In the genomic region with DNA sequence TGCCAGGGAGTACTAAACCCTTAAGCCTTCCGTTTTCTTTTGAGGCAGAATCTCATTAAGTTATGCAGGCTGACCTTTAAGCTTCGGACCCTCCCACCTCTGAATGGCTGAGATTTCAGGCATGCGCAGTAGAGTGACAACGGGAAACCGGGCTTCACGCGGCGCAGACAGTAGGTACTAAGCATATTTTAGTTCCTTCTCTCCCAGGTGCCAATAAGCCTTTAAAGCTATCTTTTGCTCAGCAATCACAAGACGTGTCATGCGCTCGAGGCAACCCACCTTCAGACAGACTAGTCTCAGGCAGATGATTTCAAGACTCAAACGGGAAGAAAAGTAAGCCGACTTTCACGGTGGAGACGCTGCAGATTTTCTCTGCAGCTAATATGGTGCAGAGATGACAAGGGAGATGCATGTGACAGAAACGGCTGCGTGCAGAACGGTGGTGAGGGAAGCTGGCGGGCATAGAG, we compare ENCODE assay signal across 7 mouse cellular contexts. TPM values are rescaled to one million over a fixed set of nuclear protein-coding genes. Genes with fewer than 3 reads are reported as not detected.
DNase-seq lines count a peak whose midpoint lies in the region; ATAC-seq and TF ChIP-seq lines count a peak whose summit lies in the region.

No protein-coding gene starts in this region.

- under 1% methylated on average over 19 of the region's 19 CpGs for WGBS in cerebellum, adult 2 months
- under 1% methylated on average over 19 of the region's 19 CpGs for WGBS in midbrain, embryonic 12.5 days
- whole genome bisulfite sequencing in stomach, embryonic 16.5 days, result under 1% methylated on average over 19 of the region's 19 CpGs

- 0 out of 2 replicates have a peak overlapping the region, but pooled peaks have one; percentile 19 for H3K27ac ChIP-seq in cerebellum, adult 2 months (ENCODE audit: insufficient read depth, low read length)
- peak overlapping the region; percentile 61; the same call in 1 of the 2 replicates for H3K27ac ChIP-seq in midbrain, embryonic 12.5 days (replicated peaks)
- H3K27ac ChIP-seq in stomach, embryonic 16.5 days (ENCODE audit: low read length), result no peak overlapping the region

- DNase-seq in adrenal gland, adult (ENCODE audit: inconsistent age in 2 of 2, low spot score in 1 of 2), result peak; percentile 82 to 94
- DNase-seq in cerebellum, adult 2 months, result peak; percentile 57 to 62
- peak; percentile 76 for DNase-seq in kidney, adult 11 months
- peak; percentile 69 to 79 for DNase-seq in left cerebral cortex, postnatal 25 days (ENCODE audit: low spot score in 2 of 2)

- intact Hi-C loops in left cerebral cortex, postnatal 25 days (cut with DNase I), result no loop called here

- peak; percentile 27; the same call in 1 of the 2 replicates for TF ChIP-seq POLR2A in cerebellum, adult 2 months (IDR thresholded peaks at IDR 0.05; ENCODE audit: borderline replicate concordance, insufficient read depth, low read length)

- H3K27me3 ChIP-seq in cerebellum, adult 2 months (ENCODE audit: control insufficient read depth, insufficient read depth, low read length), result no peaks in the 10 kb centered on the region
- H3K27me3 ChIP-seq in midbrain, embryonic 12.5 days, result no peaks in the 10 kb centered on the region
- no peaks in the 10 kb centered on the region for H3K27me3 ChIP-seq in stomach, embryonic 16.5 days (ENCODE audit: control insufficient read depth, insufficient read depth, low read length)

- no peaks in the 10 kb centered on the region for H3K36me3 ChIP-seq in midbrain, embryonic 12.5 days
- no peaks in the 10 kb centered on the region for H3K36me3 ChIP-seq in stomach, embryonic 16.5 days (ENCODE audit: control insufficient read depth, insufficient read depth, low read length)

- no peaks in the 10 kb centered on the region for H3K9me3 ChIP-seq in midbrain, embryonic 12.5 days
- H3K9me3 ChIP-seq in stomach, embryonic 16.5 days (replicated peaks; ENCODE audit: control insufficient read depth, low read length), result no peaks in the 10 kb centered on the region

- no peaks in the 10 kb centered on the region for H3K4me1 ChIP-seq in cerebellum, adult 2 months (ENCODE audit: control insufficient read depth, insufficient read depth, low read length)
- H3K4me1 ChIP-seq in midbrain, embryonic 12.5 days, result peaks cover 8% of the 10 kb centered on the region
- H3K4me1 ChIP-seq in stomach, embryonic 16.5 days (ENCODE audit: control insufficient read depth, insufficient read depth, low read length), result peaks cover 7% of the 10 kb centered on the region; the same call in 1 of the 2 replicates

- peak overlapping the region; percentile 96 for H3K4me3 ChIP-seq in cerebellum, adult 2 months (replicated peaks; ENCODE audit: insufficient read depth, low read depth, low read length)
- peak overlapping the region; percentile 48 for H3K4me3 ChIP-seq in midbrain, embryonic 12.5 days
- peak overlapping the region; percentile 59 for H3K4me3 ChIP-seq in stomach, embryonic 16.5 days (replicated peaks; ENCODE audit: low read length)

- H3K9ac ChIP-seq in midbrain, embryonic 12.5 days (replicated peaks), result peak overlapping the region; percentile 63
- H3K9ac ChIP-seq in stomach, embryonic 16.5 days (ENCODE audit: low read length), result peak overlapping the region; percentile 59

- peak overlapping the region; percentile 80 for H3K4me2 ChIP-seq in midbrain, embryonic 12.5 days (replicated peaks)
- H3K4me2 ChIP-seq in stomach, embryonic 16.5 days (ENCODE audit: low read depth, low read length), result peak overlapping the region; percentile 95

- TF ChIP-seq CTCF in cerebellum, adult 2 months (IDR thresholded peaks at IDR 0.05; ENCODE audit: borderline replicate concordance, insufficient read depth, low read depth, low read length), result no peak

- ATAC-seq in frontal cortex, adult (ENCODE audit: low TSS enrichment), result peak; percentile 85
- peak; percentile 62 for ATAC-seq in midbrain, embryonic 12.5 days (ENCODE audit: low FRiP score, low read depth)
- ATAC-seq in stomach, embryonic 16.5 days (ENCODE audit: insufficient read depth, low FRiP score), result peak; percentile 53; the same call in 1 of the 2 replicates

RNA-seq across cellular contexts. Expression of a gene that starts 9.4 kb away (rescaled TPM):
- 168 and 170 TPM in 2 replicates for polyA plus RNA-seq in cerebellum, adult 2 months (2012; rRNA removed)
- total RNA-seq in left cerebral cortex, postnatal 25 days (2021), result 100 to 1,000 TPM; 458 to 459 TPM
- polyA plus RNA-seq in midbrain, embryonic 12.5 days (2016; fragmentation: Nextera tagmentation; extraction: Ambion mirVana), result 70.1 and 73.3 TPM in 2 replicates
- polyA plus RNA-seq in stomach, embryonic 16.5 days (2015; fragmentation: Nextera tagmentation; extraction: Ambion mirVana), result 27.1 and 28.8 TPM in 2 replicates

RNA-seq across cellular contexts. Expression of a gene that starts 59.6 kb away (rescaled TPM):
- 3.0 and 4.3 TPM in 2 replicates for polyA plus RNA-seq in cerebellum, adult 2 months (2012; rRNA removed)
- 1 to 10 TPM; 3.4 to 3.7 TPM for total RNA-seq in left cerebral cortex, postnatal 25 days (2021)
- not detected in 2 replicates for polyA plus RNA-seq in midbrain, embryonic 12.5 days (2016; fragmentation: Nextera tagmentation; extraction: Ambion mirVana)
- not detected in 2 replicates for polyA plus RNA-seq in stomach, embryonic 16.5 days (2015; fragmentation: Nextera tagmentation; extraction: Ambion mirVana)
